ENCODE assay signal across 9 mouse cellular contexts in the genomic region with DNA sequence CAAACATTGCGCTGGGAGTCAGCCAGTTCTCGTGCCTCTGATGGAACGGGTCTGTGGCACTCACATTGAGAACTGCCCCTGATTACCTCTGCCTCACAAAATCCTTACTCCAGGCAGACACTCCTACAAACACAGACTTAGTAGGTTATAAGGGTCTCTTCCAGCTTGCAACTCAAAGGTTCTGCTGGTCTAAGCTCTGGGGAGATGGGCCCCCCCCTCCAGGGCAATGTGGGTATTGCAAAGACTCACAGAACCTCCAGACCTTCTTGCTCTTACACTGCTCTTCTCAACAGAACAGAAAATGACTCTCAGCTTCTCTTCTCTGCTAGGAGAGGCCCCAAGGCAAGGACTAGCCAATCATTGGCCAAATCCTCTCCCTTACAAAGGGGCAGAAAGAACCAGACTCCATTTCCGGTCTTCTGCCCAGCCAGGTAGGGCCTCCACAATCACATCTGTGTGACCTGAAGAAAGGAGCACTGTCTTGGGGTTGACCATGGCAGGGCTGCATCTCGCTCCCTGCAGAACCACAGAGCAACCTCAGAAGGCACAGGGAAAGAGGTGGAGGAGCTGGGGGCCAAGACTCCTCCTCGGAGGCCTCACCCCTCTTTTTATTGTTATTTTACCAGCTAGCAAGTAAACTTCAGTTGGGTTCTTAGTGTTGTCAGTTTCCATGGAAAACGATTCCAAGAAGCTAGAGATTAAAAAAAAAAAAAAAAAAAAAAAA.
A peak's percentile ranks its signal among the peaks of the same experiment; 100 is the strongest.
DNase-seq lines count a peak whose midpoint lies in the region; ATAC-seq and TF ChIP-seq lines count a peak whose summit lies in the region.
"Had no signal": no experiment of that assay in that cellular context is flagged by ENCODE, and none has a peak within 500 bp of the region (broad histone marks: within the 10 kb centered on the region; RNA-seq: fewer than 3 reads in every experiment).

No protein-coding gene starts in this region.

- no peak for ATAC-seq in stomach, embryonic 15.5 days (ENCODE audit: insufficient read depth, low FRiP score, low read depth)
- no peak for ATAC-seq in forebrain, embryonic 12.5 days (ENCODE audit: low FRiP score)

- no peaks in the 10 kb centered on the region; the same call in 1 of the 2 replicates for H3K79me2 ChIP-seq in heart, adult 2 months (replicated peaks; ENCODE audit: control insufficient read depth, insufficient read depth, low read length)

- intact Hi-C loops in heart, adult 2 months (cut with DNase I) = no loop called here
- intact Hi-C loops in heart, postnatal 36 days (cut with DNase I) = no loop called here

- no peak overlapping the region for H3K4me2 ChIP-seq in stomach, embryonic 15.5 days
- H3K4me2 ChIP-seq in forebrain, embryonic 12.5 days = no peak overlapping the region

- H3K27ac ChIP-seq in heart, adult 2 months = no peak overlapping the region
- peak overlapping the region; percentile 68 for H3K27ac ChIP-seq in stomach, embryonic 15.5 days
- H3K27ac ChIP-seq in forebrain, embryonic 12.5 days = no peak overlapping the region

- no peak for TF ChIP-seq EP300 in heart, adult 2 months (IDR thresholded peaks at IDR 0.05; ENCODE audit: insufficient read depth, low read depth, low read length)

- WGBS in heart, adult 2 months = 83% methylated on average over 7 of the region's 7 CpGs
- 82% methylated on average over 7 of the region's 7 CpGs for WGBS in stomach, embryonic 15.5 days
- WGBS in forebrain, embryonic 12.5 days = 90% methylated on average over 7 of the region's 7 CpGs

- no peaks in the 10 kb centered on the region for H3K36me3 ChIP-seq in heart, adult 2 months (ENCODE audit: control insufficient read depth, insufficient read depth, low read length)
- H3K36me3 ChIP-seq in stomach, embryonic 15.5 days = no peaks in the 10 kb centered on the region
- no peaks in the 10 kb centered on the region for H3K36me3 ChIP-seq in forebrain, embryonic 12.5 days (replicated peaks)

- no peaks in the 10 kb centered on the region for H3K27me3 ChIP-seq in heart, adult 2 months (ENCODE audit: control insufficient read depth, insufficient read depth, low read length)
- no peaks in the 10 kb centered on the region for H3K27me3 ChIP-seq in stomach, embryonic 15.5 days (replicated peaks)
- H3K27me3 ChIP-seq in forebrain, embryonic 12.5 days = no peaks in the 10 kb centered on the region

- H3K4me1 ChIP-seq in heart, adult 2 months (ENCODE audit: control insufficient read depth, insufficient read depth, low read length) = peaks cover 6% of the 10 kb centered on the region; the same call in 1 of the 2 replicates
- H3K4me1 ChIP-seq in stomach, embryonic 15.5 days = peaks cover 8% of the 10 kb centered on the region
- H3K4me1 ChIP-seq in forebrain, embryonic 12.5 days = no peaks in the 10 kb centered on the region

- TF ChIP-seq CTCF in heart, adult 2 months (IDR thresholded peaks at IDR 0.05) = peak; percentile 33

- no peaks in the 10 kb centered on the region for H3K9me3 ChIP-seq in stomach, embryonic 15.5 days
- H3K9me3 ChIP-seq in forebrain, embryonic 12.5 days = 0 out of 2 replicates have a peak, but pooled peaks cover 4% of the 10 kb centered on the region

- DNase-seq in heart, adult 2 months = no peak
- no peak for DNase-seq in heart, postnatal 36 days
- DNase-seq in retina, embryonic 14.5 days (ENCODE audit: low spot score) = peak; percentile 30
- DNase-seq in retina, postnatal 1 day = no peak
- DNase-seq in induced T-regulatory cell, adult 2 months (ENCODE audit: low read depth) = peak; percentile 61
- DNase-seq in left cerebral cortex, adult 9 months (ENCODE audit: low spot score in 2 of 2) = no peak
- DNase-seq: cerebellum, adult 11-12 months had no signal

- no peak overlapping the region for H3K9ac ChIP-seq in heart, adult 2 months (ENCODE audit: low read depth, low read length)
- no peak overlapping the region for H3K9ac ChIP-seq in stomach, embryonic 15.5 days
- no peak overlapping the region for H3K9ac ChIP-seq in forebrain, embryonic 12.5 days

- no peak overlapping the region for H3K4me3 ChIP-seq in heart, adult 2 months
- no peak overlapping the region for H3K4me3 ChIP-seq in stomach, embryonic 15.5 days (replicated peaks)
- no peak overlapping the region for H3K4me3 ChIP-seq in forebrain, embryonic 12.5 days (replicated peaks)

- no peak for TF ChIP-seq POLR2A in heart, adult 2 months (IDR thresholded peaks at IDR 0.05; ENCODE audit: insufficient read depth, low read depth, low read length)

Comparison
In these comparisons a context has a peak if more than half of its experiments do, and no peak if none do; other contexts are left out.
1. DNase-seq: peak in retina, embryonic 14.5 days (single experiment) and induced T-regulatory cell, adult 2 months (single experiment); none in heart, adult 2 months (0 of 2), heart, postnatal 36 days (0 of 2), retina, postnatal 1 day (single experiment) and left cerebral cortex, adult 9 months (0 of 2).